8 mouse cellular contexts compared by ENCODE assay signal in genomic region chr14:122876163-122876562, GRCm38 (mm10). TPM values are rescaled to one million over a fixed set of nuclear protein-coding genes. Genes with fewer than 3 reads are reported as not detected.
A peak's percentile ranks its signal among the peaks of the same experiment; 100 is the strongest.
DNase-seq lines count a peak whose midpoint lies in the region; ATAC-seq and TF ChIP-seq lines count a peak whose summit lies in the region.

No protein-coding gene starts in this region.

- peak overlapping the region; percentile 40; the same call in 1 of the 2 replicates for H3K4me2 ChIP-seq in hindbrain, postnatal 0 days (ENCODE audit: low read depth, low read length)

- intact Hi-C loops in gastrocnemius, adult 2 months (cut with DNase I) = loop anchor here (2.0 to 5.0 kb wide), 3 partner anchors 367 to 684 kb away; no protein-coding TSS in a partner anchor

- no peak overlapping the region for H3K4me3 ChIP-seq in gastrocnemius, adult 2 months
- no peak overlapping the region for H3K4me3 ChIP-seq in hindbrain, postnatal 0 days (ENCODE audit: low read length)

- H3K4me1 ChIP-seq in hindbrain, postnatal 0 days (ENCODE audit: insufficient read depth, low read length) = peaks cover 12% of the 10 kb centered on the region

- H3K9me3 ChIP-seq in hindbrain, postnatal 0 days (ENCODE audit: low read length) = no peaks in the 10 kb centered on the region

- H3K9ac ChIP-seq in hindbrain, postnatal 0 days (replicated peaks; ENCODE audit: low read length) = no peak overlapping the region

- H3K36me3 ChIP-seq in hindbrain, postnatal 0 days (ENCODE audit: insufficient read depth, low read length) = no peaks in the 10 kb centered on the region

- no peak overlapping the region for H3K27ac ChIP-seq in gastrocnemius, adult 2 months
- H3K27ac ChIP-seq in hindbrain, postnatal 0 days = peak overlapping the region; percentile 62

- DNase-seq in adipocyte (ENCODE audit: low spot score) = peak; percentile 82
- DNase-seq in cerebellum, postnatal 4 days (ENCODE audit: low spot score in 2 of 2) = peak; percentile 67 to 86
- DNase-seq in gastrocnemius, adult 2 months = peak; percentile 77
- DNase-seq in hindbrain, postnatal 0 days (ENCODE audit: low spot score) = peak; percentile 94
- DNase-seq in left cerebral cortex, adult 18-20 months (ENCODE audit: low spot score in 2 of 2) = peak; percentile 78 to 82
- DNase-seq in right cerebral cortex, postnatal 25 days = peak; percentile 76

- ATAC-seq in hindbrain, postnatal 0 days = peak; percentile 95
- ATAC-seq in megakaryocyte-erythroid progenitor cell, adult 5-6 weeks (replicated peaks; ENCODE audit: low FRiP score, low TSS enrichment, poor library complexity, severe bottlenecking) = peak; percentile 97
- no peak for ATAC-seq in erythroid progenitor cell, adult 5-6 weeks (replicated peaks; ENCODE audit: low FRiP score, poor library complexity, severe bottlenecking)

- WGBS in hindbrain, postnatal 0 days = 2% methylated on average over 6 of the region's 6 CpGs

- peak; percentile 98 for TF ChIP-seq CTCF in gastrocnemius, adult 2 months (IDR thresholded peaks at IDR 0.05)
- TF ChIP-seq CTCF in hindbrain, postnatal 0 days (IDR thresholded peaks at IDR 0.05; ENCODE audit: low read depth) = peak; percentile 99

- no peaks in the 10 kb centered on the region for H3K27me3 ChIP-seq in hindbrain, postnatal 0 days (ENCODE audit: insufficient read depth, low read length)

RNA-seq across cellular contexts. Expression of gene Ggact, which starts 37.4 kb away (rescaled TPM):
- total RNA-seq in gastrocnemius, adult 2 months (2021) = 10 to 100 TPM; 13.8 to 20.4 TPM
- 18.4 and 36.5 TPM in 2 replicates for total RNA-seq in hindbrain, postnatal 0 days (2014; rRNA removed)
- 27.9 and 29.1 TPM in 2 replicates for polyA plus RNA-seq in hindbrain, postnatal 0 days (2015; fragmentation: Nextera tagmentation; extraction: Ambion mirVana)
- 10 to 100 TPM; 36.7 to 40.9 TPM for total RNA-seq in left cerebral cortex, adult 18-20 months (2021)
- total RNA-seq in megakaryocyte-erythroid progenitor cell, adult 5-6 weeks (2014; fragmentation: Nextera tagmentation) = 15.9 and 24.0 TPM in 2 replicates
- total RNA-seq in megakaryocyte-erythroid progenitor cell, adult 5-6 weeks (2017) = 18.0 and 31.5 TPM in 2 replicates
- total RNA-seq in erythroid progenitor cell, adult 5-6 weeks (2015; ENCODE audit: low replicate concordance) = 6.3 TPM in 1 of 2 replicates, not detected in the other
- 5.5 TPM in 1 of 2 replicates, not detected in the other for total RNA-seq in erythroid progenitor cell, adult 5-6 weeks (2017; ENCODE audit: low replicate concordance)
